Mouse (Mus musculus) retina, postnatal 1 day (tissue): ENCODE measurements at regions not wholly inside any gene's neighbourhood (a gene's known extent, or its start where the extent isn't known, plus 50 kb on each side); places are given as distances from the start of the nearest gene placed in this dataset.
A peak's percentile ranks its signal among the peaks of the same experiment; 100 is the strongest.

ENCODE experiments used
- DNase-seq: peaks from one replicate; pipeline ENCODE4 v3.0.0-alpha.2; 2012

GRCm38 (mm10) chr17:70942478-70942877 is 60.0 kb upstream of the Myom1 start:
- no peak for DNase-seq

DNA sequence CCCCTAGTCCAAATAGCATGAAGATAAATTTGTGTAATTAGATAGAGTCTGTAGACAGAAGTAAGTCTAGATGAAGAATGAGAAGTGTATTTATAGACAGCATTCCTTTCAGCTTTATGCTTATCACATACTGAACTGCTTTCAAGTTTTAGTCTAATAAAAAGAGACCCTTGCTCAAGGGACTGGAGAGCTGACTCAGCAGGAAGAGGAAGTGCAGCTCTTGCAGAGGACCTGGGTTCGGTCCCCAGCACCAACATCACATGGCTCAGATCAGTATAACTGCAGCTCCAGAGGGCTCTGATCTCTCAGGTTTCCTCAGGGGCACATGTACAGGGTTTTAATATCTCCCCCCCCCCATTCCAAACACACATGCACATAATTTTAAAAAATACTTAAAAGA is 68.2 kb upstream of the Myom1 start:
- DNase-seq: no peak

DNA sequence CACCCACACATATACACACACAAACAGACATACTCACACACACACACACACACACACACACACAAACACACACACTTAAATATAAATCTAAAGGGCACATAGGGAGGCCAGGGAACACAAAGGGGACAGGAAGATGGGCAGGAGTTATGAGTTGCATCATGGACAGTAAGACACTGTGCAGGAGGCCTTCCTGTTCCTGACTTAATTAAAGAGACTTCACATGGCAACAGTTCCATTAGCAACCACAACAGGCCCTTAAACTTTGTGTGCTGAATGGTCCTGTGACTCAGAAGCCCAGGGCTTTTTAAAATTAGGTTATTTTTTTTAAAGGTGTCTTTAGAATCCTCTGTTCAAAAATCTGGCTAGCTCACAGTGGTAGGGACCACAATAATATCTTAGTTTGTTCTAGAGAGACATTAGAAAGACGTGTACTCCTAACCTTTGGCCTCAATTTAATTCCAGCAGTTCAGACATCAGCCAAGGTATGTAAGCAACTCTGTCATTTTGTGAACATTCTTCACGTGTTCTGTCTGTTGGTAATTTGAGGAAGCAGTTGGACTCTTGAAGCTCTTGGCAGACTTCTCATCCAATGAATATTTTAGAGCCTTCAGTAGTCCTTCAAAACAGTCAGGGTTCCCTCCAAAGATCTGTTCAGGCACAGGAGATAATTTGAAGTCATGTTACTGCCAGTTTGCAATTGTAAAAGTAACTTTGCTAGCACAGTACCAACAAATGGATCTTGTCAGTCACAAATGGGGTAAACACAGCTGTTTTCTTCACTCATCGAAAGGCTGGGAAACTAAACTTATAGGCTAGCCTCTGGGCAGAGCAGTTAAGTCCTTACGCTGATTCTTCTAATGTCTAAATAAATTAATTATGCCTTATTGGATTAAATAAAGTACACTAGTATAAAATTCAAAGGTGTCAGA is 69.0 kb upstream of the Myom1 start:
- no peak for DNase-seq

GRCm38 (mm10) chr17:70932565-70932964 is 69.9 kb upstream of the Myom1 start:
- no peak for DNase-seq

GRCm38 (mm10) chr17:70930600-70930999 is 71.8 kb upstream of the Myom1 start:
- no peak for DNase-seq

DNA sequence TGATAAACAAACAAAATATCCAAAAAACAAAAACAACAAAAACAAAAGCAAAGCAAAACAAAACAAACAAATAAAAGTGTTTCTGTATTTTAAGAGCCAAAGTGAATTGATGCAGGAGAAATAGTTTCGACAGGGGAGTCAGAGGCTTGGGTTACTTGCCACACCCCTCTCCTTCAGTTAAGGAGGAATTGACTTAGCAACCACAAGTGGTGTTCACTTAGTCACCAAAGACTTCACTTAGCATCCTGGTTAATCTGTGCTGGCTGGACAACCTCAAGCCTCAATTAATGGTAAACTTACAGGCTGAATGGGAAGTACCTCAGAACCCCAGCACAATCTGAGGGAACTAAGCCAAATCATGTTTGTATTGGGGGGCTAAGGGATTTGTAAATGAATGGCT is 72.9 kb upstream of the Myom1 start:
- DNase-seq: no peak

- no peak for DNase-seq
Observed at GRCm38 (mm10) chr17:70924565-70925220, 71.3 kb upstream of the Tgif1 start.

DNA sequence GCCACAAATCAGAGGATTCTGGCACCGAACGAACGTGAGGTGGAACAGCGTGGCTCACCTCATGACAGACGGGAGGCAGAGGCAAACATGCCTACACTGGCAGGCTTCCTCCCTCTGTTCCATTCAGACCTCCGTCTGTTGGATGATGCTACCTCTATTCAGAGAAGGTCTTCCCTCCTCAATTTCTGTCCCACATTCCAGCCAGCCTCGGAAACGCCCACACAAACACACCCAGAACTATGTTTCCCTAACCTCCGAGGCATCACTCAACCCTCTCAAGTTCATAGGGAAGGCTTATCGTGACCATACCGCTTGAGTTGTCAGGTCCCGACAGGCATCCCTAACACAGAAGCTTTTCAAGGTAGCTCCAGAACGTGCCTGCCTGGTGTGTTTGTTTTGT is 68.3 kb upstream of the Tgif1 start:
- no peak for DNase-seq

DNA sequence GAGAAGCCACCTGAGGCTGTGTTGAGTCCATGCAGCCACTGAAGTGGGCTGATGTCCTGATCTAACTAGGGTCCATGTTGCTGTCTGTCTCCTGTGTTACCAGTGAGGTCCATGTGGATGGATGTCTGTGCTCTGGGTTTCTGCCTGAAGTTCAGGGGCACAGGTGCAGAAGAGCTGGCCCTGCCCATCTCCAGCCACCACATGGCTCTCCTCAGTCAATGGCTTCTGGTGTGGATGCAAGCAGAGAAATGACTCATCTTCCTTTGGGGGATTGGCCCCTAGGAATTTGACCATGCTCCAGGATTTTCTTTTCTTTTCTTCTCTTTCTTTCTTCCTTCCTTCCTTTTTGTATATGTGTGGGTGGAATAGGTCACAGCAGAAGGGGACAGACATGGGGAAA is 66.8 kb upstream of the Tgif1 start:
- no peak for DNase-seq

- DNase-seq: no peak
Observed at GRCm38 (mm10) chr17:70917183-70917935, 64.0 kb upstream of the Tgif1 start.

GRCm38 (mm10) chr17:70916089-70916750 is 62.9 kb upstream of the Tgif1 start:
- DNase-seq: peak; percentile 50

- DNase-seq: no peak
Observed at GRCm38 (mm10) chr17:70915445-70915844, 62.1 kb upstream of the Tgif1 start.

DNA sequence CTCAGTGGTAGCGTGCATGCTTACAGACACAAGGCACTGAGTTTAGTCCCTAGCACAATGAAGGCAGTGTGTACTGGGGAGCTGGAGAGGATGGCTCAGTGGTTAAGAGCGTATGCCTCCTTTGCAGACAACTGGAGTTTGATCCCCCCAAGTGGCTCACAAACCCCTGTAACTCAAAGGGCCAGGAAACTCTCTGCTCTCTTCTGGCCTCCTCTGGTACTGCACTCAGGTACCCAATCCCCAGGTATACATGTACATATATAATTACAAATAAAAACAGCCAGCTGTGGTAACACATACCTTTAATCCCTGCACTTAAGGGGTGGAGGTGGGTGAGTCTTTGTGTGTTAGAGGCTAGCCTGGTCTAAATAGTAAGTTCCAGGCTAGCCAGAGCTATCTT is 56.9 kb upstream of the Tgif1 start:
- peak; percentile 20 for DNase-seq

GRCm38 (mm10) chr17:70909573-70909972 is 56.2 kb upstream of the Tgif1 start:
- DNase-seq: no peak

GRCm38 (mm10) chr17:70908328-70908727 is 55.0 kb upstream of the Tgif1 start:
- DNase-seq: no peak
